Mouse (Mus musculus) kidney, embryonic 15.5 days (tissue): ENCODE measurements at regions not wholly inside any gene's neighbourhood (a gene's known extent, or its start where the extent isn't known, plus 50 kb on each side); places are given as distances from the start of the nearest gene placed in this dataset.

Experiments used
- ATAC-seq: fragments of 200-750 bp; cut with Nextera tagmentation; replicated peaks from 2 replicates; pipeline ENCODE4 v1.8.0; 2017; ENCODE audit warnings: moderate TSS enrichment; ENCODE audit not compliant: low FRiP score
- H3K27ac ChIP-seq: fragments of 300-500 bp; sonication (generic); 2 replicates; pipeline ENCODE4 v1.5.1; 2015; ENCODE audit warnings: mild to moderate bottlenecking, inconsistent platforms
- H3K27me3 ChIP-seq: fragments of 300-500 bp; sonication (generic); 2 replicates; pipeline ENCODE4 v1.6.1; 2015; ENCODE audit warnings: inconsistent platforms
- H3K36me3 ChIP-seq: fragments of 300-500 bp; sonication (generic); 2 replicates; pipeline ENCODE4 v1.6.1; 2015; ENCODE audit warnings: inconsistent platforms
- H3K4me1 ChIP-seq: fragments of 300-500 bp; sonication (generic); 2 replicates; pipeline ENCODE4 v1.6.1; 2015; ENCODE audit warnings: inconsistent platforms
- H3K4me2 ChIP-seq: fragments of 300-500 bp; sonication (generic); 2 replicates; pipeline ENCODE4 v1.6.1; 2015; ENCODE audit warnings: moderate library complexity, mild to moderate bottlenecking, inconsistent platforms
- H3K4me3 ChIP-seq: fragments of 300-500 bp; sonication (generic); replicated peaks from 2 replicates; pipeline ENCODE4 v1.5.1; 2015; ENCODE audit warnings: mild to moderate bottlenecking, inconsistent platforms
- H3K9ac ChIP-seq: fragments of 300-500 bp; sonication (generic); 2 replicates; pipeline ENCODE4 v1.6.1; 2015; ENCODE audit warnings: mild to moderate bottlenecking, inconsistent platforms
- H3K9me3 ChIP-seq: fragments of 300-500 bp; sonication (generic); replicated peaks from 2 replicates; pipeline ENCODE4 v1.6.1; 2016; ENCODE audit warnings: inconsistent platforms
- WGBS: fragments of 180-500 bp; shearing (Covaris S2); methylation state at CpG from one replicate; pipeline ENCODE4 v1.1.7; 2015; ENCODE audit warnings: mixed read lengths; 5-methylcytosine and 5-hydroxymethylcytosine counted together

- Histone ChIP-seq H3K27ac (no peak overlapping the region), H3K27me3 (peaks cover 6% of the 10 kb centered on the region), H3K36me3 (no peaks in the 10 kb centered on the region), H3K9ac (no peak overlapping the region), H3K4me1 (peaks cover 6% of the 10 kb centered on the region; the same call in 1 of the 2 replicates), H3K9me3 (no peaks in the 10 kb centered on the region), H3K4me2 (peak overlapping the region; percentile 82), H3K4me3 (peak overlapping the region; percentile 28)
- WGBS = 27% methylated on average over 5 of the region's 5 CpGs
- no peak for ATAC-seq
These were observed 557.2 kb downstream of the Nedd1 start for GRCm38 (mm10) chr10:92164991-92165390.

GRCm38 (mm10) chr10:92164648-92164960 lies 557.6 kb downstream of the Nedd1 start:
- 57% methylated on average over 3 of the region's 3 CpGs for WGBS
- Histone ChIP-seq H3K4me1 (peaks cover 6% of the 10 kb centered on the region; the same call in 1 of the 2 replicates), H3K4me2 (peak overlapping the region; percentile 82), H3K9me3 (no peaks in the 10 kb centered on the region), H3K9ac (no peak overlapping the region), H3K36me3 (no peaks in the 10 kb centered on the region), H3K27me3 (peaks cover 6% of the 10 kb centered on the region), H3K27ac (no peak overlapping the region), H3K4me3 (peak overlapping the region; percentile 28)
- ATAC-seq = no peak

- no peaks in the 10 kb centered on the region for H3K36me3 ChIP-seq
- H3K9me3 ChIP-seq = no peaks in the 10 kb centered on the region
- H3K4me3 ChIP-seq = peak overlapping the region; percentile 28
- no peak overlapping the region for H3K27ac ChIP-seq
- ATAC-seq = no peak
- H3K9ac ChIP-seq = no peak overlapping the region
- peaks cover 6% of the 10 kb centered on the region for H3K27me3 ChIP-seq
- H3K4me2 ChIP-seq = peak overlapping the region; percentile 82
- H3K4me1 ChIP-seq = peaks cover 6% of the 10 kb centered on the region; the same call in 1 of the 2 replicates
- 63% methylated on average over 12 of the region's 12 CpGs for WGBS
These were observed 558.2 kb downstream of the Nedd1 start for GRCm38 (mm10) chr10:92163851-92164647.

- Histone ChIP-seq H3K9me3 (no peaks in the 10 kb centered on the region), H3K27ac (no peak overlapping the region), H3K4me1 (peaks cover 6% of the 10 kb centered on the region; the same call in 1 of the 2 replicates), H3K9ac (no peak overlapping the region), H3K27me3 (peaks cover 6% of the 10 kb centered on the region), H3K4me3 (peak overlapping the region; percentile 43), H3K36me3 (no peaks in the 10 kb centered on the region), H3K4me2 (peak overlapping the region; percentile 82)
- 7% methylated on average over 7 of the region's 7 CpGs for WGBS
- no peak for ATAC-seq
These were observed 559.1 kb downstream of the Nedd1 start for GRCm38 (mm10) chr10:92163071-92163504.

GRCm38 (mm10) chr10:92162473-92163011 lies 559.7 kb downstream of the Nedd1 start:
- WGBS = under 1% methylated on average over 29 of the region's 29 CpGs
- Histone ChIP-seq H3K27me3 (peaks cover 6% of the 10 kb centered on the region), H3K4me3 (peak overlapping the region; percentile 43), H3K9ac (peak overlapping the region; percentile 25; the same call in 1 of the 2 replicates), H3K36me3 (no peaks in the 10 kb centered on the region), H3K4me2 (peak overlapping the region; percentile 82), H3K27ac (no peak overlapping the region), H3K4me1 (peaks cover 6% of the 10 kb centered on the region; the same call in 1 of the 2 replicates), H3K9me3 (no peaks in the 10 kb centered on the region)
- ATAC-seq = peak; percentile 54; the same call in 1 of the 2 replicates

- H3K4me1 ChIP-seq = peaks cover 6% of the 10 kb centered on the region; the same call in 1 of the 2 replicates
- no peaks in the 10 kb centered on the region for H3K36me3 ChIP-seq
- H3K27ac ChIP-seq = no peak overlapping the region
- WGBS = 9% methylated on average over 9 of the region's 9 CpGs
- no peaks in the 10 kb centered on the region for H3K9me3 ChIP-seq
- H3K4me3 ChIP-seq = 0 out of 2 replicates have a peak overlapping the region, but pooled peaks have one; percentile 11
- peak overlapping the region; percentile 45 for H3K4me2 ChIP-seq
- H3K27me3 ChIP-seq = peaks cover 4% of the 10 kb centered on the region
- ATAC-seq = no peak
- H3K9ac ChIP-seq = no peak overlapping the region
These were observed 560.7 kb downstream of the Nedd1 start for GRCm38 (mm10) chr10:92161501-92161900.

GRCm38 (mm10) chr10:92146263-92146662 lies 576.0 kb downstream of the Nedd1 start:
- no peak overlapping the region for H3K27ac ChIP-seq
- no peak overlapping the region for H3K4me2 ChIP-seq
- no peaks in the 10 kb centered on the region for H3K9me3 ChIP-seq
- 60% methylated on average over 3 of the region's 3 CpGs for WGBS
- no peak overlapping the region for H3K4me3 ChIP-seq
- no peaks in the 10 kb centered on the region for H3K36me3 ChIP-seq
- no peak overlapping the region for H3K9ac ChIP-seq
- no peaks in the 10 kb centered on the region for H3K4me1 ChIP-seq
- ATAC-seq = no peak
- no peaks in the 10 kb centered on the region for H3K27me3 ChIP-seq

GRCm38 (mm10) chr10:92135521-92135920 lies 586.7 kb downstream of the Nedd1 start:
- Histone ChIP-seq H3K4me1 (0 out of 2 replicates have a peak, but pooled peaks cover 3% of the 10 kb centered on the region), H3K9me3 (no peaks in the 10 kb centered on the region), H3K27ac (no peak overlapping the region), H3K27me3 (no peaks in the 10 kb centered on the region), H3K4me3 (no peak overlapping the region), H3K36me3 (no peaks in the 10 kb centered on the region), H3K4me2 (no peak overlapping the region), H3K9ac (no peak overlapping the region)
- ATAC-seq = no peak
- WGBS = 51% methylated on average over 5 of the region's 5 CpGs

GRCm38 (mm10) chr10:92112790-92113189 lies 609.4 kb downstream of the Nedd1 start:
- no peaks in the 10 kb centered on the region for H3K9me3 ChIP-seq
- no peak overlapping the region for H3K27ac ChIP-seq
- H3K4me1 ChIP-seq = no peaks in the 10 kb centered on the region
- no peaks in the 10 kb centered on the region for H3K27me3 ChIP-seq
- no peaks in the 10 kb centered on the region for H3K36me3 ChIP-seq
- 28% methylated on average over 2 of the region's 2 CpGs for WGBS
- no peak overlapping the region for H3K4me3 ChIP-seq
- no peak overlapping the region for H3K4me2 ChIP-seq
- no peak for ATAC-seq
- H3K9ac ChIP-seq = no peak overlapping the region

- Histone ChIP-seq H3K4me2 (no peak overlapping the region), H3K9me3 (no peaks in the 10 kb centered on the region)
- WGBS = 78% methylated on average over 6 of the region's 6 CpGs
These were observed 615.9 kb downstream of the Nedd1 start for GRCm38 (mm10) chr10:92106331-92106730.

GRCm38 (mm10) chr10:92103887-92104286 lies 618.3 kb downstream of the Nedd1 start:
- no peak for ATAC-seq
- Histone ChIP-seq H3K4me1 (no peaks in the 10 kb centered on the region), H3K27ac (no peak overlapping the region), H3K36me3 (no peaks in the 10 kb centered on the region), H3K27me3 (no peaks in the 10 kb centered on the region), H3K9me3 (no peaks in the 10 kb centered on the region), H3K9ac (no peak overlapping the region), H3K4me2 (no peak overlapping the region), H3K4me3 (no peak overlapping the region)
- WGBS = 68% methylated on average over 9 of the region's 9 CpGs

More at GRCm38 (mm10) chr10:92106331-92106730, 615.9 kb downstream of the Nedd1 start:
- no peak overlapping the region for H3K4me3 ChIP-seq
- no peak for ATAC-seq
- H3K4me1 ChIP-seq = no peaks in the 10 kb centered on the region
- no peak overlapping the region for H3K27ac ChIP-seq
- H3K36me3 ChIP-seq = no peaks in the 10 kb centered on the region
- H3K27me3 ChIP-seq = no peaks in the 10 kb centered on the region
- no peak overlapping the region for H3K9ac ChIP-seq

GRCm38 (mm10) chr10:92102755-92103154 lies 619.5 kb downstream of the Nedd1 start:
- no peaks in the 10 kb centered on the region for H3K36me3 ChIP-seq
- no peak for ATAC-seq
- no peaks in the 10 kb centered on the region for H3K9me3 ChIP-seq
- no peaks in the 10 kb centered on the region for H3K4me1 ChIP-seq
- 84% methylated on average over 4 of the region's 4 CpGs for WGBS
- H3K27ac ChIP-seq = no peak overlapping the region
- no peaks in the 10 kb centered on the region for H3K27me3 ChIP-seq
- no peak overlapping the region for H3K9ac ChIP-seq
- H3K4me3 ChIP-seq = no peak overlapping the region
- H3K4me2 ChIP-seq = no peak overlapping the region
